8 mouse cellular contexts compared by ENCODE assay signal in genomic region chr4:41759656-41760287, GRCm38 (mm10). TPM values are rescaled to one million over a fixed set of nuclear protein-coding genes. Genes with fewer than 3 reads are reported as not detected.
DNase-seq lines count a peak whose midpoint lies in the region; ATAC-seq lines count a peak whose summit lies in the region.

No protein-coding gene starts in this region.

- peak overlapping the region; percentile 62; the same call in 1 of the 2 replicates for H3K9ac ChIP-seq in hindbrain, embryonic 12.5 days
- H3K9ac ChIP-seq in liver, embryonic 16.5 days (ENCODE audit: low read depth, low read length) = peak overlapping the region; percentile 54

- peak overlapping the region; percentile 58 for H3K4me2 ChIP-seq in hindbrain, embryonic 12.5 days (replicated peaks)
- peak overlapping the region; percentile 68 for H3K4me2 ChIP-seq in liver, embryonic 16.5 days (ENCODE audit: low read depth, low read length)

- H3K36me3 ChIP-seq in hindbrain, embryonic 12.5 days = 0 out of 2 replicates have a peak, but pooled peaks cover 3% of the 10 kb centered on the region
- H3K36me3 ChIP-seq in liver, embryonic 16.5 days (ENCODE audit: control insufficient read depth, insufficient read depth) = peaks cover 4% of the 10 kb centered on the region; the same call in 1 of the 2 replicates

- WGBS in hindbrain, embryonic 12.5 days = 39% methylated on average over 6 of the region's 6 CpGs
- WGBS in liver, embryonic 16.5 days (ENCODE audit: insufficient replicate concordance) = 24% methylated on average over 6 of the region's 6 CpGs

- ATAC-seq in hindbrain, embryonic 12.5 days (ENCODE audit: low FRiP score) = no peak
- no peak for ATAC-seq in liver, embryonic 16.5 days (ENCODE audit: low read depth)
- no peak for ATAC-seq in granulocyte monocyte progenitor cell, adult 5-6 weeks (replicated peaks; ENCODE audit: poor library complexity, severe bottlenecking)

- no peaks in the 10 kb centered on the region for H3K9me3 ChIP-seq in hindbrain, embryonic 12.5 days (replicated peaks)
- no peaks in the 10 kb centered on the region for H3K9me3 ChIP-seq in liver, embryonic 16.5 days (replicated peaks; ENCODE audit: control insufficient read depth, low read length)

- H3K27me3 ChIP-seq in hindbrain, embryonic 12.5 days = no peaks in the 10 kb centered on the region
- no peaks in the 10 kb centered on the region for H3K27me3 ChIP-seq in liver, embryonic 16.5 days (ENCODE audit: control insufficient read depth, insufficient read depth, low read depth, low read length)

- DNase-seq in heart, adult 11 months = peak; percentile 85
- no peak for DNase-seq in heart, adult 8-10 months (ENCODE audit: low spot score)
- DNase-seq in ZHBTc4 (ENCODE audit: low read depth, low spot score) (peak; percentile 59), MN1 (ENCODE audit: low spot score) (no peak)
- no peak for DNase-seq in layer of hippocampus, postnatal 25 days (ENCODE audit: extremely low spot score in 1 of 2, low spot score in 1 of 2)

- peaks cover 39% of the 10 kb centered on the region for H3K4me1 ChIP-seq in hindbrain, embryonic 12.5 days
- peaks cover 41% of the 10 kb centered on the region for H3K4me1 ChIP-seq in liver, embryonic 16.5 days (ENCODE audit: control insufficient read depth, low read depth, low read length)

- H3K4me3 ChIP-seq in hindbrain, embryonic 12.5 days = peak overlapping the region; percentile 39
- peak overlapping the region; percentile 55 for H3K4me3 ChIP-seq in liver, embryonic 16.5 days (ENCODE audit: low read depth, low read length)

- peak overlapping the region; percentile 73 for H3K27ac ChIP-seq in hindbrain, embryonic 12.5 days
- H3K27ac ChIP-seq in liver, embryonic 16.5 days (ENCODE audit: low read length) = peak overlapping the region; percentile 88

RNA-seq across cellular contexts. Expression of gene Sigmar1, which starts 3.8 kb away (rescaled TPM):
- total RNA-seq in heart, adult 8-10 months (2022) = 10 to 100 TPM; 20.9 to 23.8 (median 21.7) TPM
- 54.2 and 58.9 TPM in 2 replicates for polyA plus RNA-seq in hindbrain, embryonic 12.5 days (2016; fragmentation: Nextera tagmentation; extraction: Ambion mirVana)
- 50.6 and 57.0 TPM in 2 replicates for polyA plus RNA-seq in liver, embryonic 16.5 days (2015; fragmentation: Nextera tagmentation; extraction: Ambion mirVana)
- 46.7 and 68.6 TPM in 2 replicates for total RNA-seq in granulocyte monocyte progenitor cell, adult 5-6 weeks (2014; fragmentation: Nextera tagmentation)
- 32.9 and 59.9 TPM in 2 replicates for total RNA-seq in granulocyte monocyte progenitor cell, adult 5-6 weeks (2017)
- 10 to 100 TPM; 40.0 to 41.6 TPM for total RNA-seq in layer of hippocampus, postnatal 25 days (2021)

RNA-seq across cellular contexts. Expression of gene Galt, which starts 4.7 kb away (rescaled TPM):
- total RNA-seq in heart, adult 8-10 months (2022) = 10 to 100 TPM; 52.6 to 60.5 (median 58.6) TPM
- polyA plus RNA-seq in hindbrain, embryonic 12.5 days (2016; fragmentation: Nextera tagmentation; extraction: Ambion mirVana) = 31.0 and 33.4 TPM in 2 replicates
- 34.7 and 40.8 TPM in 2 replicates for polyA plus RNA-seq in liver, embryonic 16.5 days (2015; fragmentation: Nextera tagmentation; extraction: Ambion mirVana)
- 26.7 and 27.2 TPM in 2 replicates for total RNA-seq in granulocyte monocyte progenitor cell, adult 5-6 weeks (2014; fragmentation: Nextera tagmentation)
- total RNA-seq in granulocyte monocyte progenitor cell, adult 5-6 weeks (2017) = 33.0 and 39.2 TPM in 2 replicates
- total RNA-seq in layer of hippocampus, postnatal 25 days (2021) = 10 to 100 TPM; 54.3 to 55.7 TPM

RNA-seq across cellular contexts. Expression of gene Ccl27a, which starts 14.3 kb away (rescaled TPM):
- total RNA-seq in heart, adult 8-10 months (2022) = 10 to 100 TPM; 12.3 to 19.6 (median 14.5) TPM
- 133 and 134 TPM in 2 replicates for polyA plus RNA-seq in hindbrain, embryonic 12.5 days (2016; fragmentation: Nextera tagmentation; extraction: Ambion mirVana)
- 7.5 and 9.4 TPM in 2 replicates for polyA plus RNA-seq in liver, embryonic 16.5 days (2015; fragmentation: Nextera tagmentation; extraction: Ambion mirVana)
- 25.1 and 25.6 TPM in 2 replicates for total RNA-seq in granulocyte monocyte progenitor cell, adult 5-6 weeks (2014; fragmentation: Nextera tagmentation)
- 5.4 and 10.3 TPM in 2 replicates for total RNA-seq in granulocyte monocyte progenitor cell, adult 5-6 weeks (2017)
- total RNA-seq in layer of hippocampus, postnatal 25 days (2021) = 100 to 1,000 TPM; 121 to 134 TPM

RNA-seq across cellular contexts. Expression of gene Arid3c, which starts 28.8 kb away (rescaled TPM):
- total RNA-seq in heart, adult 8-10 months (2022) = not detected
- polyA plus RNA-seq in hindbrain, embryonic 12.5 days (2016; fragmentation: Nextera tagmentation; extraction: Ambion mirVana) = 1.1 TPM in 2 replicates
- not detected in 2 replicates for polyA plus RNA-seq in liver, embryonic 16.5 days (2015; fragmentation: Nextera tagmentation; extraction: Ambion mirVana)
- total RNA-seq in granulocyte monocyte progenitor cell, adult 5-6 weeks (2014; fragmentation: Nextera tagmentation) = not detected in 2 replicates
- not detected in 2 replicates for total RNA-seq in granulocyte monocyte progenitor cell, adult 5-6 weeks (2017)
- not detected for total RNA-seq in layer of hippocampus, postnatal 25 days (2021)

RNA-seq across cellular contexts. Expression of gene Dctn3, which starts 36.8 kb away (rescaled TPM):
- total RNA-seq in heart, adult 8-10 months (2022) = 10 to 100 TPM; 69.4 to 71.8 (median 70.7) TPM
- 191 and 199 TPM in 2 replicates for polyA plus RNA-seq in hindbrain, embryonic 12.5 days (2016; fragmentation: Nextera tagmentation; extraction: Ambion mirVana)
- polyA plus RNA-seq in liver, embryonic 16.5 days (2015; fragmentation: Nextera tagmentation; extraction: Ambion mirVana) = 56.9 and 62.0 TPM in 2 replicates
- 56.6 and 61.4 TPM in 2 replicates for total RNA-seq in granulocyte monocyte progenitor cell, adult 5-6 weeks (2014; fragmentation: Nextera tagmentation)
- total RNA-seq in granulocyte monocyte progenitor cell, adult 5-6 weeks (2017) = 45.6 and 72.8 TPM in 2 replicates
- 100 to 1,000 TPM; 149 to 172 TPM for total RNA-seq in layer of hippocampus, postnatal 25 days (2021)

Comparison
In these comparisons a context has a peak if more than half of its experiments do, and no peak if none do; other contexts are left out.
1. DNase-seq: peak in heart, adult 11 months (single experiment) and ZHBTc4 (single experiment); none in heart, adult 8-10 months (single experiment), layer of hippocampus, postnatal 25 days (0 of 2) and MN1 (single experiment).
2. RNA of gene Ccl27a, which starts 14.3 kb away (total RNA-seq): 121 to 134 TPM in layer of hippocampus, postnatal 25 days; 5.4 to 25.6 TPM in granulocyte monocyte progenitor cell, adult 5-6 weeks and 12.3 to 19.6 TPM in heart, adult 8-10 months; every median in the first group is over 4 times any median in the second.